Comparison of ENCODE assay signal across 7 mouse cellular contexts in genomic region chr9:123237739-123238138, GRCm38 (mm10). TPM values are rescaled to one million over a fixed set of nuclear protein-coding genes. Genes with fewer than 3 reads are reported as not detected.
DNase-seq lines count a peak whose midpoint lies in the region; ATAC-seq and TF ChIP-seq lines count a peak whose summit lies in the region.

No protein-coding gene starts in this region.

- no peak for TF ChIP-seq EP300 in lung, postnatal 0 days (IDR thresholded peaks at IDR 0.05)

- no peak for TF ChIP-seq POLR2A in kidney, adult 2 months (IDR thresholded peaks at IDR 0.05; ENCODE audit: low read depth, low read length)

- H3K4me2 ChIP-seq in lung, postnatal 0 days (replicated peaks; ENCODE audit: low read depth, low read length): no peak overlapping the region
- H3K4me2 ChIP-seq in midbrain, embryonic 11.5 days: no peak overlapping the region

- peaks cover 7% of the 10 kb centered on the region for H3K4me1 ChIP-seq in kidney, adult 2 months (ENCODE audit: control insufficient read depth, insufficient read depth, low read length)
- H3K4me1 ChIP-seq in lung, postnatal 0 days (ENCODE audit: insufficient read depth, low read depth, low read length): peaks cover 11% of the 10 kb centered on the region; the same call in 1 of the 2 replicates
- no peaks in the 10 kb centered on the region for H3K4me1 ChIP-seq in midbrain, embryonic 11.5 days (ENCODE audit: control insufficient read depth, insufficient read depth, low read length)

- H3K27ac ChIP-seq in kidney, adult 2 months (ENCODE audit: insufficient read depth, low read depth, low read length): peak overlapping the region; percentile 73
- H3K27ac ChIP-seq in lung, postnatal 0 days (ENCODE audit: low read length): peak overlapping the region; percentile 77
- no peak overlapping the region for H3K27ac ChIP-seq in midbrain, embryonic 11.5 days (ENCODE audit: low read depth, low read length)

- 27% methylated on average over 2 of the region's 2 CpGs for WGBS in kidney, adult 2 months
- WGBS in lung, postnatal 0 days: 18% methylated on average over 2 of the region's 2 CpGs
- WGBS in midbrain, embryonic 11.5 days: 24% methylated on average over 2 of the region's 2 CpGs

- H3K36me3 ChIP-seq in kidney, adult 2 months (ENCODE audit: control insufficient read depth, insufficient read depth, low read length): no peaks in the 10 kb centered on the region
- H3K36me3 ChIP-seq in lung, postnatal 0 days (ENCODE audit: insufficient read depth, low read length): no peaks in the 10 kb centered on the region
- no peaks in the 10 kb centered on the region for H3K36me3 ChIP-seq in midbrain, embryonic 11.5 days (ENCODE audit: control insufficient read depth, insufficient read depth, low read length)

- no peaks in the 10 kb centered on the region for H3K9me3 ChIP-seq in lung, postnatal 0 days (ENCODE audit: low read length)
- no peaks in the 10 kb centered on the region for H3K9me3 ChIP-seq in midbrain, embryonic 11.5 days (ENCODE audit: control insufficient read depth, low read length)

- TF ChIP-seq CTCF in kidney, adult 2 months (conservative IDR thresholded peaks at IDR 0.05; ENCODE audit: insufficient read depth, insufficient read length, low read depth, low read length): no peak
- TF ChIP-seq CTCF in lung, postnatal 0 days (IDR thresholded peaks at IDR 0.05): no peak; the same call in 1 of the 2 replicates

- DNase-seq in urinary bladder, postnatal 14 days (ENCODE audit: low spot score): peak; percentile 68
- DNase-seq in urinary bladder, adult 2 months (ENCODE audit: low spot score): no peak
- DNase-seq in kidney, adult 2 months: peak; percentile 74
- peak; percentile 68 for DNase-seq in lung, postnatal 0 days (ENCODE audit: low spot score)
- DNase-seq in midbrain, embryonic 11.5 days (ENCODE audit: low spot score, missing footprints): no peak
- no peak for DNase-seq in cerebellum, postnatal 36 days

- H3K9ac ChIP-seq in lung, postnatal 0 days (replicated peaks; ENCODE audit: low read depth): no peak overlapping the region
- H3K9ac ChIP-seq in midbrain, embryonic 11.5 days (ENCODE audit: low read length): no peak overlapping the region

- no peak overlapping the region for H3K4me3 ChIP-seq in kidney, adult 2 months (ENCODE audit: insufficient read depth, low read depth, low read length)
- H3K4me3 ChIP-seq in lung, postnatal 0 days (ENCODE audit: low read depth, low read length): no peak overlapping the region
- H3K4me3 ChIP-seq in midbrain, embryonic 11.5 days (ENCODE audit: low read depth, low read length): no peak overlapping the region

- H3K27me3 ChIP-seq in kidney, adult 2 months (replicated peaks; ENCODE audit: control insufficient read depth, insufficient read depth, low read length): no peaks in the 10 kb centered on the region
- no peaks in the 10 kb centered on the region for H3K27me3 ChIP-seq in lung, postnatal 0 days (replicated peaks; ENCODE audit: insufficient read depth, low read length)
- no peaks in the 10 kb centered on the region for H3K27me3 ChIP-seq in midbrain, embryonic 11.5 days (ENCODE audit: control insufficient read depth, insufficient read depth, low read length)

- peak; percentile 22; the same call in 1 of the 2 replicates for ATAC-seq in granulocyte monocyte progenitor cell, adult 5-6 weeks (replicated peaks; ENCODE audit: poor library complexity, severe bottlenecking)
- ATAC-seq in lung, postnatal 0 days: peak; percentile 79
- ATAC-seq in midbrain, embryonic 11.5 days (ENCODE audit: low FRiP score): no peak

RNA-seq across cellular contexts. Expression of gene Cdcp1, which starts 21.9 kb away (rescaled TPM):
- 23.1 and 25.1 TPM in 2 replicates for polyA plus RNA-seq in urinary bladder, adult 2 months (2012; rRNA removed)
- total RNA-seq in granulocyte monocyte progenitor cell, adult 5-6 weeks (2014; fragmentation: Nextera tagmentation): not detected in 2 replicates
- total RNA-seq in granulocyte monocyte progenitor cell, adult 5-6 weeks (2017): 0.43 TPM in 1 of 2 replicates, not detected in the other
- 17.9 and 22.4 TPM in 2 replicates for polyA plus RNA-seq in kidney, adult 2 months (2012; rRNA removed)
- polyA plus RNA-seq in lung, postnatal 0 days (2015; fragmentation: Nextera tagmentation; extraction: Ambion mirVana): 9.8 and 10.9 TPM in 2 replicates
- 0.11 and 0.29 TPM in 2 replicates for polyA plus RNA-seq in midbrain, embryonic 11.5 days (2014; fragmentation: Nextera tagmentation; extraction: Ambion mirVana)

RNA-seq across cellular contexts. Expression of gene Tmem158, which starts 22.8 kb away (rescaled TPM):
- 20.7 and 22.7 TPM in 2 replicates for polyA plus RNA-seq in urinary bladder, adult 2 months (2012; rRNA removed)
- total RNA-seq in granulocyte monocyte progenitor cell, adult 5-6 weeks (2014; fragmentation: Nextera tagmentation): 2.3 TPM in 1 of 2 replicates, not detected in the other
- total RNA-seq in granulocyte monocyte progenitor cell, adult 5-6 weeks (2017): 0.65 TPM in 1 of 2 replicates, not detected in the other
- 2.8 and 5.4 TPM in 2 replicates for polyA plus RNA-seq in kidney, adult 2 months (2012; rRNA removed)
- 16.0 and 17.5 TPM in 2 replicates for polyA plus RNA-seq in lung, postnatal 0 days (2015; fragmentation: Nextera tagmentation; extraction: Ambion mirVana)
- polyA plus RNA-seq in midbrain, embryonic 11.5 days (2014; fragmentation: Nextera tagmentation; extraction: Ambion mirVana): 4.6 and 7.0 TPM in 2 replicates

Comparison
In these comparisons a context has a peak if more than half of its experiments do, and no peak if none do; other contexts are left out.
1. DNase-seq: peak in urinary bladder, postnatal 14 days (single experiment), kidney, adult 2 months (single experiment) and lung, postnatal 0 days (single experiment); none in urinary bladder, adult 2 months (single experiment), midbrain, embryonic 11.5 days (single experiment) and cerebellum, postnatal 36 days (0 of 2).